Comparison of ENCODE assay signal across 26 mouse cellular contexts in the genomic region with DNA sequence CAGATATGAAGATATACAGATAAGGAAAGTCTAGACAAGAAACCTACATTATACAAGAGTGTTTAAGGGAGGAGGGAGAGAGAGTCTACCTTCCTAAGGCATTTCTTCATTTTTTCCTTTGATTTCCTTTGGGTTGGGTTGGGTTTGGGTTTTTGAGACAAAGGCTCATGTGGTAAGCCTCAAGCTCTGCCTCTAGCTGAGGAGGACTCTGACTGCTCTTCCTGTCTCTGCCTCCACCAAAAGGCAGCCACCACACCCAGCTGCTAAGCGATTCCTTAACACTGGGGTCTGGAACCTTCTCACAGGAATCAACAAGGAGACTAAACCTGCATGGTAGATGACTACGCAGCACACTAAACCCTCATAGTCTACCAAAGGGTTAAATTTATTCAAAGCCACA.
A peak's percentile ranks its signal among the peaks of the same experiment; 100 is the strongest.
DNase-seq lines count a peak whose midpoint lies in the region; ATAC-seq lines count a peak whose summit lies in the region.
"Had no signal": no experiment of that assay in that cellular context is flagged by ENCODE, and none has a peak within 500 bp of the region (broad histone marks: within the 10 kb centered on the region; RNA-seq: fewer than 3 reads in every experiment).

No protein-coding gene starts in this region.

- no peak overlapping the region for H3K4me3 ChIP-seq in forebrain, embryonic 10.5 days
- H3K4me3 ChIP-seq: embryonic facial prominence, embryonic 12.5 days; embryonic facial prominence, embryonic 15.5 days; forebrain, embryonic 12.5 days; forebrain, embryonic 15.5 days; heart, adult 2 months; heart, embryonic 10.5 days; heart, embryonic 13.5 days; intestine, embryonic 15.5 days had no signal

- H3K27me3 ChIP-seq in forebrain, embryonic 10.5 days (ENCODE audit: poor library complexity, severe bottlenecking), result no peaks in the 10 kb centered on the region
- H3K27me3 ChIP-seq: embryonic facial prominence, embryonic 12.5 days; embryonic facial prominence, embryonic 15.5 days; forebrain, embryonic 12.5 days; forebrain, embryonic 15.5 days; heart, embryonic 13.5 days; intestine, embryonic 15.5 days had no signal

- peak; percentile 64 for DNase-seq in CD4-positive helper T cell, adult 2 months (ENCODE audit: low read depth, low spot score)
- DNase-seq in CD4-positive, CD25-positive, alpha-beta regulatory T cell, adult 2 months (ENCODE audit: low read depth, low spot score), result peak; percentile 51
- DNase-seq in naive thymus-derived CD4-positive, alpha-beta T cell, adult 2 months (ENCODE audit: low read depth), result peak; percentile 68
- DNase-seq in Muller cell, postnatal 12 days (ENCODE audit: inconsistent ontology term), result no peak
- no peak for DNase-seq in forebrain, embryonic 10.5 days (ENCODE audit: extremely low spot score, low spot score)
- DNase-seq: adrenal gland, adult 8-10 months; adrenal gland, postnatal 25 days; cerebellum, adult 18-20 months; cerebellum, adult 9-11 months; cerebellum, postnatal 25 days; gastrocnemius, postnatal 10 days; gastrocnemius, postnatal 36 days; heart, adult 2 months; heart, postnatal 14 days; heart, postnatal 4 days; kidney, adult 18-20 months had no signal

- no peaks in the 10 kb centered on the region for H3K9me3 ChIP-seq in forebrain, embryonic 10.5 days
- H3K9me3 ChIP-seq: embryonic facial prominence, embryonic 12.5 days; embryonic facial prominence, embryonic 15.5 days; forebrain, embryonic 12.5 days; forebrain, embryonic 15.5 days; heart, embryonic 10.5 days; heart, embryonic 13.5 days; intestine, embryonic 15.5 days had no signal

- peaks cover 9% of the 10 kb centered on the region for H3K4me1 ChIP-seq in forebrain, embryonic 10.5 days
- H3K4me1 ChIP-seq: embryonic facial prominence, embryonic 12.5 days; embryonic facial prominence, embryonic 15.5 days; forebrain, embryonic 15.5 days; heart, embryonic 10.5 days; heart, embryonic 13.5 days; intestine, embryonic 15.5 days had no signal

- H3K27ac ChIP-seq in forebrain, embryonic 10.5 days, result no peak overlapping the region
- H3K27ac ChIP-seq: embryonic facial prominence, embryonic 12.5 days; embryonic facial prominence, embryonic 15.5 days; forebrain, embryonic 12.5 days; forebrain, embryonic 15.5 days; heart, adult 2 months; heart, embryonic 10.5 days; heart, embryonic 13.5 days; hindbrain, embryonic 14.5 days; hindbrain, postnatal 0 days; intestine, embryonic 15.5 days had no signal

- ATAC-seq in activated CD4-positive, CD25-positive, alpha-beta regulatory T cell, adult 4 months, result peak; percentile 71
- ATAC-seq: forebrain, embryonic 15.5 days; hindbrain, postnatal 0 days; intestine, embryonic 15.5 days had no signal

- no peaks in the 10 kb centered on the region for H3K36me3 ChIP-seq in forebrain, embryonic 10.5 days (replicated peaks)
- H3K36me3 ChIP-seq: embryonic facial prominence, embryonic 12.5 days; embryonic facial prominence, embryonic 15.5 days; forebrain, embryonic 12.5 days; forebrain, embryonic 15.5 days; heart, embryonic 10.5 days; heart, embryonic 13.5 days; intestine, embryonic 15.5 days had no signal

- WGBS in forebrain, embryonic 10.5 days, result 84% methylated on average over 2 of the region's 2 CpGs

Comparison
In these comparisons a context has a peak if more than half of its experiments do, and no peak if none do; other contexts are left out.
1. DNase-seq: peak in CD4-positive helper T cell, adult 2 months (single experiment), CD4-positive, CD25-positive, alpha-beta regulatory T cell, adult 2 months (single experiment) and naive thymus-derived CD4-positive, alpha-beta T cell, adult 2 months (single experiment); none in Muller cell, postnatal 12 days (single experiment) and forebrain, embryonic 10.5 days (single experiment).